Mouse (Mus musculus) hindbrain, embryonic 13.5 days (tissue): Measurements from ENCODE around the gene Mchr1. TPM values are rescaled to one million over a fixed set of nuclear protein-coding genes. Genes with fewer than 3 reads are reported as not detected.

ENCODE experiments used
- polyA plus RNA-seq: library from polyadenylated mRNA; unstranded; fragments of >200 nt; fragmentation: Nextera tagmentation; extraction: Ambion mirVana; gene quantifications from 2 replicates; pipeline ENCODE4 v1.2.1, GENCODE M21; 2015

The Mchr1 gene
- polyA plus RNA-seq, 1 experiment from 2014 or later: 1.6 TPM

Other genes starting within 250 kb of the Mchr1 start
- gene Mrtfa, start 44.7 kb upstream of the Mchr1 start, polyA plus RNA-seq: 22.9 and 28.6 TPM in 2 replicates
- gene Slc25a17, start 125.3 kb downstream of the Mchr1 start, polyA plus RNA-seq: 138 and 139 TPM in 2 replicates
- gene St13, start 164.6 kb downstream of the Mchr1 start, polyA plus RNA-seq: 186 and 191 TPM in 2 replicates
- gene Xpnpep3, start 164.6 kb downstream of the Mchr1 start, polyA plus RNA-seq: 8.6 and 10.1 TPM in 2 replicates
- 1.4 TPM in 2 replicates for gene Dnajb7, start 172.8 kb downstream of the Mchr1 start, polyA plus RNA-seq
- gene Rbx1, start 230.8 kb downstream of the Mchr1 start, polyA plus RNA-seq: 482 and 500 TPM in 2 replicates